Mouse (Mus musculus) MEL (cell line): Measurements from ENCODE around the gene Mapk8ip3. TPM values are rescaled to one million over a fixed set of nuclear protein-coding genes. Genes with fewer than 3 reads are reported as not detected.

Experiments
- DNase-seq: peaks from one replicate; pipeline ENCODE4 v3.0.0; 2011; ENCODE audit warnings: low read depth, low spot score
- H3K27ac ChIP-seq: 2 replicates; pipeline ENCODE4 v1.5.1; 2012; ENCODE audit warnings: low read depth, mild to moderate bottlenecking, control low read depth, low read length, moderate library complexity; ENCODE audit not compliant: control insufficient read depth
- H3K27me3 ChIP-seq, 2 experiments: fragments of 150-350 bp in 1 of 2; sonication (generic) in 1 of 2; 2 replicates each; pipeline ENCODE4 v1.6.1; 2012; ENCODE audit warnings: low read length in 2 of 2, mild to moderate bottlenecking in 2 of 2, improper control_type of control experiment in 1 of 2, moderate library complexity in 1 of 2; ENCODE audit not compliant: insufficient read depth in 2 of 2, control insufficient read depth in 1 of 2
- H3K36me3 ChIP-seq, 2 experiments: 2 replicates each; pipeline ENCODE4 v1.6.1; 2012 to 2014; ENCODE audit warnings: low read length in 2 of 2, improper control_type of control experiment in 1 of 2, inconsistent platforms in 1 of 2, mild to moderate bottlenecking in 1 of 2; ENCODE audit not compliant: insufficient read depth in 2 of 2, control insufficient read depth in 1 of 2
- H3K4me1 ChIP-seq, 2 experiments: fragments of 150-350 bp in 1 of 2; sonication (generic) in 1 of 2; 2 replicates each; pipeline ENCODE4 v1.6.1; 2012; ENCODE audit warnings: low read length in 2 of 2, improper control_type of control experiment in 1 of 2, mild to moderate bottlenecking in 1 of 2; ENCODE audit not compliant: insufficient read depth in 2 of 2, control insufficient read depth in 1 of 2
- H3K4me3 ChIP-seq, 2 experiments: fragments of 150-350 bp in 1 of 2; sonication (generic) in 1 of 2; 2 replicates each; pipeline ENCODE4 v1.5.1; 2012; ENCODE audit warnings: low read depth in 2 of 2, low read length in 2 of 2, mild to moderate bottlenecking in 2 of 2, moderate library complexity in 2 of 2, control low read depth in 1 of 2, improper control_type of control experiment in 1 of 2; ENCODE audit not compliant: control insufficient read depth in 1 of 2, insufficient read depth in 1 of 2
- H3K79me2 ChIP-seq: 2 replicates; pipeline ENCODE4 v1.6.1; 2012; ENCODE audit warnings: mild to moderate bottlenecking, low read length, moderate library complexity; ENCODE audit not compliant: control insufficient read depth, poor library complexity, insufficient read depth
- H3K9ac ChIP-seq: 2 replicates; pipeline ENCODE4 v1.6.1; 2012; ENCODE audit warnings: low read depth, mild to moderate bottlenecking, control low read depth, low read length, moderate library complexity; ENCODE audit not compliant: control insufficient read depth, poor library complexity, severe bottlenecking
- H3K9me3 ChIP-seq: fragments of 150-350 bp; sonication (generic); replicated peaks from 2 replicates; pipeline ENCODE4 v1.6.1; 2012; ENCODE audit warnings: mild to moderate bottlenecking, low read length, improper control_type of control experiment, moderate library complexity; ENCODE audit not compliant: insufficient read depth
- CTCF ChIP-seq, 3 experiments: IDR thresholded peaks in 2 of 3; conservative IDR thresholded peaks in 1 of 3; 2 replicates each; pipeline ENCODE4 v1.5.1; 2011 to 2012; ENCODE audit warnings: low read length in 3 of 3, low read depth in 2 of 3, mild to moderate bottlenecking in 2 of 3, improper control_type of control experiment in 1 of 3, inconsistent platforms in 1 of 3, mixed read lengths in 1 of 3, moderate library complexity in 1 of 3; ENCODE audit not compliant: control insufficient read depth in 1 of 3, insufficient read depth in 1 of 3, poor library complexity in 1 of 3, severe bottlenecking in 1 of 3
- ELF1 ChIP-seq: IDR thresholded peaks from 2 replicates; pipeline ENCODE4 v1.6.1; 2014; ENCODE audit warnings: low read depth, mild to moderate bottlenecking, inconsistent platforms, low read length, improper control_type of control experiment, moderate library complexity
- EP300 ChIP-seq, 2 experiments: IDR thresholded peaks; 2 replicates each; pipeline ENCODE4 v1.6.1; 2011; ENCODE audit warnings: improper control_type of control experiment in 2 of 2, low read length in 2 of 2, low read depth in 1 of 2, mild to moderate bottlenecking in 1 of 2
- GATA1 ChIP-seq: IDR thresholded peaks from 2 replicates; pipeline ENCODE4 v1.6.1; 2011; ENCODE audit warnings: low read depth, low read length, improper control_type of control experiment
- HCFC1 ChIP-seq: IDR thresholded peaks from 2 replicates; pipeline ENCODE4 v1.6.1; 2012; ENCODE audit warnings: low read depth, mild to moderate bottlenecking, inconsistent platforms, low read length, improper control_type of control experiment, moderate library complexity
- JUND ChIP-seq: IDR thresholded peaks from 2 replicates; pipeline ENCODE4 v1.6.1; 2011; ENCODE audit warnings: low read depth, mild to moderate bottlenecking, improper control_type of control experiment, low read length
- KAT2A ChIP-seq: conservative IDR thresholded peaks from 2 replicates; pipeline ENCODE4 v1.6.1; 2012; ENCODE audit warnings: low read depth, low read length, improper control_type of control experiment, inconsistent platforms
- MAFK ChIP-seq: IDR thresholded peaks from 2 replicates; pipeline ENCODE4 v1.6.1; 2011; ENCODE audit warnings: low read depth, mild to moderate bottlenecking, low read length, improper control_type of control experiment, borderline replicate concordance
- MAZ ChIP-seq: IDR thresholded peaks from 2 replicates; pipeline ENCODE4 v1.6.1; 2012; ENCODE audit warnings: low read depth, mild to moderate bottlenecking, inconsistent platforms, low read length, improper control_type of control experiment
- MYB ChIP-seq: IDR thresholded peaks from 2 replicates; pipeline ENCODE4 v1.6.1; 2011; ENCODE audit warnings: mild to moderate bottlenecking, low read depth, low read length, improper control_type of control experiment
- MYC ChIP-seq: IDR thresholded peaks from 2 replicates; pipeline ENCODE4 v1.6.1; 2011; ENCODE audit warnings: low read depth, mild to moderate bottlenecking, low read length, improper control_type of control experiment, moderate library complexity
- NELFE ChIP-seq: IDR thresholded peaks from 2 replicates; pipeline ENCODE4 v1.6.1; 2011; ENCODE audit warnings: low read depth, low read length, improper control_type of control experiment
- NRF1 ChIP-seq: IDR thresholded peaks from 2 replicates; pipeline ENCODE4 v1.6.1; 2014; ENCODE audit warnings: low read depth, mild to moderate bottlenecking, inconsistent platforms, low read length, improper control_type of control experiment, moderate library complexity; ENCODE audit not compliant: poor library complexity, insufficient read depth, severe bottlenecking
- POLR2AphosphoS2 ChIP-seq: IDR thresholded peaks from 2 replicates; pipeline ENCODE4 v1.6.1; 2011; ENCODE audit warnings: low read length, improper control_type of control experiment
- RAD21 ChIP-seq: IDR thresholded peaks from 2 replicates; pipeline ENCODE4 v1.6.1; 2011; ENCODE audit warnings: mild to moderate bottlenecking, low read depth, low read length, improper control_type of control experiment
- RCOR1 ChIP-seq: IDR thresholded peaks from 2 replicates; pipeline ENCODE4 v1.6.1; 2012; ENCODE audit warnings: low read depth, mild to moderate bottlenecking, inconsistent platforms, low read length, improper control_type of control experiment
- SIN3A ChIP-seq: IDR thresholded peaks from 2 replicates; pipeline ENCODE4 v1.6.1; 2012; ENCODE audit warnings: low read length, improper control_type of control experiment, inconsistent platforms
- TAL1 ChIP-seq: IDR thresholded peaks from 2 replicates; pipeline ENCODE4 v1.6.1; 2012; ENCODE audit warnings: mild to moderate bottlenecking, inconsistent platforms, low read length, moderate library complexity, mixed read lengths
- TCF12 ChIP-seq: IDR thresholded peaks from 2 replicates; pipeline ENCODE4 v1.6.1; 2014; ENCODE audit warnings: low read depth, mild to moderate bottlenecking, inconsistent platforms, low read length, improper control_type of control experiment, moderate library complexity
- UBTF ChIP-seq: IDR thresholded peaks from 2 replicates; pipeline ENCODE4 v1.6.1; 2012; ENCODE audit warnings: low read depth, mild to moderate bottlenecking, inconsistent platforms, low read length, improper control_type of control experiment, moderate library complexity, borderline replicate concordance; ENCODE audit not compliant: insufficient read depth
- USF1 ChIP-seq: IDR thresholded peaks from 2 replicates; pipeline ENCODE4 v1.6.1; 2014; ENCODE audit warnings: low read depth, mild to moderate bottlenecking, inconsistent platforms, low read length, improper control_type of control experiment, moderate library complexity
- USF2 ChIP-seq, 2 experiments: IDR thresholded peaks; 2 replicates each; pipeline ENCODE4 v1.6.1; 2011 to 2012; ENCODE audit warnings: improper control_type of control experiment in 2 of 2, low read length in 2 of 2, borderline replicate concordance in 1 of 2, inconsistent platforms in 1 of 2, low read depth in 1 of 2, mild to moderate bottlenecking in 1 of 2; ENCODE audit not compliant: insufficient read depth in 1 of 2
- ZMIZ1 ChIP-seq: IDR thresholded peaks from 2 replicates; pipeline ENCODE4 v1.6.1; 2012; ENCODE audit warnings: low read depth, mild to moderate bottlenecking, inconsistent platforms, low read length, improper control_type of control experiment, moderate library complexity
- ZNF384 ChIP-seq: IDR thresholded peaks from 2 replicates; pipeline ENCODE4 v1.6.1; 2012; ENCODE audit warnings: low read depth, mild to moderate bottlenecking, inconsistent platforms, low read length, improper control_type of control experiment
- polyA plus RNA-seq, 2 experiments: library from polyadenylated mRNA; stranded (reverse) in 1 of 2; unstranded in 1 of 2; fragments of >175 nt in 1 of 2; fragments of >200 nt in 1 of 2; gene quantifications; 2 replicates each; pipeline versions ENCODE4 v1.2.1 to v1.2.4; 2012; ENCODE audit warnings: low replicate concordance in 2 of 2, low read depth in 1 of 2; ENCODE audit not compliant: insufficient read length in 2 of 2, insufficient read depth in 1 of 2, missing spikeins in 1 of 2
- total RNA-seq: library from RNA; depleted of rRNA; stranded (reverse); fragments of 300-350 nt; gene quantifications from 2 replicates; pipeline ENCODE4 v1.2.3, GENCODE M21; 2012

The Mapk8ip3 gene
- total and polyA plus RNA-seq, 3 experiments = 22.8 to 44.5 TPM; not detected in 1

GRCm38 (mm10) chr17:24923246-24923645 lies 13.5 kb downstream of the Mapk8ip3 start:
- H3K79me2 ChIP-seq = no peaks in the 10 kb centered on the region
- no peak for DNase-seq
- H3K27me3 ChIP-seq = no peaks in the 10 kb centered on the region
- no peaks in the 10 kb centered on the region for H3K9me3 ChIP-seq
- no peak overlapping the region for H3K9ac ChIP-seq
- TF ChIP-seq USF2 (IDR thresholded peaks at IDR 0.05; ENCODE audit: borderline replicate concordance in 1 of 2, insufficient read depth in 1 of 2, low read depth in 1 of 2, low read length in 2 of 2) (no peak), JUND (no peak), SIN3A (no peak), KAT2A (no peak), ELF1 (no peak), USF1 (no peak), EP300 (IDR thresholded peaks at IDR 0.05; ENCODE audit: low read depth in 1 of 2, low read length in 2 of 2) (no peak), HCFC1 (no peak), ZMIZ1 (no peak), MAZ (no peak), POLR2AphosphoS2 (no peak), RAD21 (no peak), MYB (no peak)
- peaks cover 0 to 4% of the 10 kb centered on the region in 2 experiments; a peak in 2 of 4 replicates for H3K36me3 ChIP-seq
- no peak overlapping the region for H3K4me3 ChIP-seq
- no peak overlapping the region for H3K27ac ChIP-seq
- no peaks in the 10 kb centered on the region for H3K4me1 ChIP-seq

GRCm38 (mm10) chr17:24913984-24914383 lies 22.8 kb downstream of the Mapk8ip3 start:
- H3K4me3 ChIP-seq = no peak overlapping the region

More at GRCm38 (mm10) chr17:24913984-24914383, 22.8 kb downstream of the Mapk8ip3 start:
- Histone ChIP-seq H3K9ac (no peak overlapping the region), H3K79me2 (no peaks in the 10 kb centered on the region), H3K9me3 (no peaks in the 10 kb centered on the region), H3K4me1 (peaks cover 0 to 7% of the 10 kb centered on the region in 2 experiments), H3K27ac (peak overlapping the region; percentile 15; the same call in 1 of the 2 replicates), H3K27me3 (no peaks in the 10 kb centered on the region), H3K36me3 (peaks cover 9 to 19% of the 10 kb centered on the region in 2 experiments)
- TF ChIP-seq MYB (peak; percentile 65), EP300 (IDR thresholded peaks at IDR 0.05; ENCODE audit: low read depth in 1 of 2, low read length in 2 of 2) (peak; percentile 74 to 80), TAL1 (peak; percentile 77), MAFK (no peak), GATA1 (peak; percentile 72), TCF12 (peak; percentile 55; the same call in 1 of the 2 replicates), UBTF (no peak), POLR2AphosphoS2 (no peak), ZNF384 (no peak), MYC (peak; percentile 60; the same call in 1 of the 2 replicates), NRF1 (no peak), CTCF (IDR thresholded peaks at IDR 0.05 in 2 of 3, conservative IDR thresholded peaks at IDR 0.05 in 1 of 3; ENCODE audit: control insufficient read depth in 1 of 3, insufficient read depth in 1 of 3, low read depth in 2 of 3, low read length in 3 of 3, poor library complexity in 1 of 3, severe bottlenecking in 1 of 3) (no peak), NELFE (no peak), JUND (no peak), RCOR1 (no peak)
- DNase-seq = peak; percentile 54
